Mouse (Mus musculus) frontal cortex, adult (tissue): ENCODE data around the gene Gcg.

Source experiments
- ATAC-seq: cut with Nextera tagmentation; 2 replicates; pipeline ENCODE4 v1.9.2; 2017; ENCODE audit warnings: mild to moderate bottlenecking, moderate library complexity, mixed read lengths; ENCODE audit not compliant: low TSS enrichment

Gene Gcg

GRCm38 (mm10) chr2:62460231-62460710, 23.2 kb downstream of the Gcg start:
- peak; percentile 22; the same call in 1 of the 2 replicates for ATAC-seq

- no peak for ATAC-seq
These were observed 23.9 kb downstream of the Gcg start for GRCm38 (mm10) chr2:62459241-62460174.

- ATAC-seq: no peak
These were observed 25.4 kb downstream of the Gcg start for GRCm38 (mm10) chr2:62458070-62458469.

GRCm38 (mm10) chr2:62454991-62455390, 28.5 kb downstream of the Gcg start:
- no peak for ATAC-seq

GRCm38 (mm10) chr2:62454033-62454432, 29.4 kb downstream of the Gcg start:
- peak; percentile 80 for ATAC-seq

- no peak for ATAC-seq
These were observed 33.1 kb downstream of the Gcg start for GRCm38 (mm10) chr2:62450364-62450763.

- ATAC-seq: no peak
These were observed 33.6 kb downstream of the Gcg start for GRCm38 (mm10) chr2:62449692-62450346.

- ATAC-seq: no peak
These were observed 42.5 kb downstream of the Gcg start for GRCm38 (mm10) chr2:62440802-62441544.

GRCm38 (mm10) chr2:62440083-62440482, 43.4 kb downstream of the Gcg start:
- ATAC-seq: no peak

- no peak for ATAC-seq
These were observed 52.1 kb downstream of the Gcg start for GRCm38 (mm10) chr2:62431245-62431795.

- no peak for ATAC-seq
These were observed 57.5 kb downstream of the Gcg start for GRCm38 (mm10) chr2:62425941-62426340.
